Mouse (Mus musculus): ENCODE data around the gene Adrm1.

The Adrm1 gene

GRCm38 (mm10) chr2:180184752-180185109 lies 13.4 kb downstream of the Adrm1 start:
- no peak for DNase-seq (ENCODE audit: low read depth, low spot score)

GRCm38 (mm10) chr2:180185686-180186085 lies 14.4 kb downstream of the Adrm1 start:
- no peak for DNase-seq (ENCODE audit: low read depth, low spot score)

DNA sequence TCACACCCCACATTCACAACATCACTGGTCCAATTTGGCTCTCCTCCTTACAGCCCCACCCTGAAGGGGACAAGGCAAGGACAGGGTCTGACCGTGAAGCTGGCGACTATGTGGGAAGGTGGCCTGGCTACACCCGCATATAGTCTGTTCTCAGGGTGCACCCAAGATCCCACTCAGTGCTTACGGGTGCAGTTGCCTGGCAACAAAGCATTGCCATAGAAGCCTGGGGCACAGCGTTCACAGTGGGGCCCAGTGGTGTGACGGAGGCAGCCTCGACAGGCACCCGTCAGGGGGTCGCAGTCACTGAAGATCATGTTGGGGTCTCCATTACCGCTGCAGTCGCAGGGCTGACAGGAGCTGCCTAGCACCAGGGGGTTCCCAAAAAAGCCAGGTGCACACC lies 16.1 kb downstream of the Adrm1 start:
- DNase-seq (ENCODE audit: low read depth, low spot score) = no peak

DNA sequence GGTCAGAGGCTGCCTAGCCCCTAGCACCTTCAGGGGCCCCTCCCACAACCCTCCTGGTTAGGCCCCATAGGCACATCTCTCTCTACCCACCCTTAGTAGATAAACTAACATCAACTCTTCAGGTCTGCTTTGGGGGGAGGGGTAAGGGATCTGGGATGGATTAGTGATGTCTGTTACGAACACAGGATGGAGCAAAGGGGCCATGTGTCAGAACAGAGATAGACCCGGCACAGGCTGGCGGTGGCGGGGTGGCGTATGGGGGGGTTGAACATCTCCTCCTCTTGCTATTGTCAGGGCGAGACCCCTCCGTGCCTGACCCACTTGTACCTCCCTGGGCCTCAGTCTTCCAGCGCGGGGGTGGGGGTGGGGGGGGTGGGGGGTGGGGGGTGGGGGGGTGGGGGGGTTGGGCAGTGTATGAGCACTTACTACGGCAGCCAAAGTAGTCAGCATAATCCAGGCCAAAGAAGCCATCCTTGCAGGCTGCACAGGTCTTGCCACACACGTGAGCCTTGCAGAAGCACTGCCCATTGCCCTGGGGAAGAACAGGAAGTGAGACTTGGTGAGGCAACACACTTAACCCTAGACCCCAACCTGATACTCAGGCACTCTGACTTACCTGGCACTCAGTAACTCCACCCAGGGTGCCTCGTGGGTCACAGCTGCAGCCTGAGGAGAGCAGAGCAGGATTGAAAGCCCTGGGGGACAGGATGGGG lies 25.5 kb downstream of the Adrm1 start:
- DNase-seq (ENCODE audit: low read depth, low spot score) = no peak

DNA sequence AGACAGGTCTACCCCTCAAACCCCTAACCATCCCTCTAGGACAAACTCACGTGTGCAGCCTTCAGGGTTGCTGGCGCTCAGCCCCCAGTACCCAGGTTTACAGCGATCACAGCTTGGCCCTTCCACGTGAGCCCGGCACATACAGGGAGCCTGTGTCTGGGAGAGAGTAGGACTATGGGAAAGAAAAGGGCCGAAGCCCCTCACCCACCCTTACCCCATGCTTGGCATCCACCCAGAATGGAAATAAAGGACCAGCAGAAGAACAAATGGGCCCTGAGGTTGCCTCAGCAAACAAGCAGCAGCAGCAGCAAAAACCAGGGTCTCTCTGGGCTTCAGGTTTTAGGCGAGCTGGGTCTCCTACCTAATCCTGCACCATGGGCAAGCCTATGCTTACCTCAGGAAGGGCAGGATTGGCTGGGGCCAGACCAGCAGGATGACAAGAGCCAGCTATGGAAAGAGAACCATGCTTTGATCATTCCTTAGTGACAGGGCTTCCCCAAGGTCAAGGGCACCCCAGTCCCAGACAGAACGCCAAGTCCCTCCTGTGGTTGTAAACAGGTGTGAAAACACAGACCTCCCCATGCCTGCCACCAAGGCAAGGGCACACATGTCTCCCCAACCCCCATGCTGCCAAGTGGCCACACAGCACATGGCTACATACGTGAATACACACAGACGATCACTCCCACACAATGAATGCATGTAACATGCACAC lies 26.2 kb downstream of the Adrm1 start:
- no peak for DNase-seq (ENCODE audit: low read depth, low spot score)

DNA sequence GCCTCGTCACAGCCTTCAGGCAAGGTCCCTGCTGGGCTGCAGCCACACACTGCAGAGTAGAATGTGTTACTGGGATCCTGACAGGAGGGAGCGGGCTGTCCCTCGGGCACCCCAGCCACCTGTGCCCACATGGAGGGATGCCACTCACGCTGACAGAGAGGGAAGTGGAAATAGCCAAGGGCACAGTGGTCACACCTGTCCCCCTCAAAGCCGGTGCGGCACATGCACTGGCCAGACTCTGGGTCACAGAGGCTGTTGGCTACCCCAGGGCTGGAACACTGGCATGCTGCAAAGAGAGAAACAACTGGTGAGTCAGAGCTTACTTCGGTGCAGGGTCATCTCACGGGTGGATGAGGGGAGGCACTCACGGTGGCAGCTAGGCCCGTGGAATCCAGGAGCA lies 27.5 kb downstream of the Adrm1 start:
- no peak for DNase-seq (ENCODE audit: low read depth, low spot score)

GRCm38 (mm10) chr2:180200681-180201080 lies 29.4 kb downstream of the Adrm1 start:
- no peak for DNase-seq (ENCODE audit: low read depth, low spot score)

- DNase-seq (ENCODE audit: low read depth, low spot score) = no peak
These were observed 30.0 kb downstream of the Adrm1 start for GRCm38 (mm10) chr2:180201303-180201702.

- no peak for DNase-seq (ENCODE audit: low read depth, low spot score)
These were observed 31.0 kb downstream of the Adrm1 start for GRCm38 (mm10) chr2:180202263-180202662.

- DNase-seq (ENCODE audit: low read depth, low spot score) = no peak
These were observed 31.5 kb downstream of the Adrm1 start for GRCm38 (mm10) chr2:180202805-180203204.

DNA sequence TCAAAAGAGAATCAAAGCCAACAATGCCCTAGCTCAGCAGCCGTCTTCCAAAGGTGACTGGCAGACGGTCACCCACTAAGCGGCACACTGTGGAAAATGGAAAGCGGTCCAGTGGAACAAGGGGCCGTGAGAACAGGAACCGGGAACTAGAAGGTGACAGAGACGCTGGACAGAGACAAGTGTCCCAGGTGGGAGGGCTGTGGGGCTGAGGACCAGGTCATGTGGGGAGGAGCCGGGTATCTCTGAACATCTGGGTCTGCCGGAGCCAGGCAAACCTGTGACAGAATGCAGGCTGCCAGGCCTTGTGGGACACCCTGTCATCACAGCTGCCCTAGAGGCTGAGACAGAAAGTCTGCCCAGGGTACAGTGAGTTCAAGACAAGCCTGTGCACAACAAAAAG lies 33.2 kb downstream of the Adrm1 start:
- no peak for DNase-seq (ENCODE audit: low read depth, low spot score)

DNA sequence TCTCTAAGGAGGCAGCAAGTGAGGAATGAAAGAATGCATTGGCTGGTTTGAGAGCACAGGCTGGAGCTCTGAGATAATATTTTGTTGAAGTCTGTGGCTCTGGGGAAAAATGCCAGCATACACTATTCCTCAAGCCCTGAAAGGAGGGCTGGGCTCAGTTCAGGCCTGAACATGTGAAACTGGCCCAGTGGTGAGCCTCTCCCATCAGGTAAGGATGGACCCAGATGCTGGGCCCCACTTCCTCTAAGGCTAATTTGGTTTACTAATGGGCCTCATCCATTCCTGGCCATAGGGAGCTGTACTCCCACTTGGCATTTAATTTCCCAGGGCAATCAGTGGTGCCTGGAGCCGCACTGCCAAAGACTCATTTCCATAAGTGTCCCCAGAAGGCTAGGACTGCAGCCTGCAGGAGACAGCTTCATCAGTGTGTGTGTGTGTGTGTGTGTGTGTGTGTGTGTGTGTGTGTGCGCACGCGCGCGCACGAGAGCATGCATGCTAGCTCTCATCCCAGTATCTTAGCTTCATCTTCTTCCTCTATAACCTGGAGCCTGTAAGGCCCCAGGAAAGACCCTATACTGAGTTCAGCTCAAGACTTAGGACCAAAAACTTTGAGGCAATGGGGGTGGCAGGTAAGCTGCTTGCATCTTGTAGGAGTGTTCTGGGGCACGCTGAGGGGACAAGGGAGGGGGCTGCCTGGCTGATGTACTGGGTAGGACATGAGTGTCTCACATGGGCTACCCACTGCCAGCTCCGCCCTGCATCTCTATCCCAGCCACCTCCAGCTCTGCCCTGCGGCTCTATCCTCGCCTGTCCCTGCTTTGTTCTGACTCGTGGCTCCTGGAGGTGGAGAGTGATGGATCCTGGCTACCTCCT lies 34.0 kb downstream of the Adrm1 start:
- DNase-seq (ENCODE audit: low read depth, low spot score) = no peak

GRCm38 (mm10) chr2:180205956-180206280 lies 34.6 kb downstream of the Adrm1 start:
- DNase-seq (ENCODE audit: low read depth, low spot score) = no peak

DNA sequence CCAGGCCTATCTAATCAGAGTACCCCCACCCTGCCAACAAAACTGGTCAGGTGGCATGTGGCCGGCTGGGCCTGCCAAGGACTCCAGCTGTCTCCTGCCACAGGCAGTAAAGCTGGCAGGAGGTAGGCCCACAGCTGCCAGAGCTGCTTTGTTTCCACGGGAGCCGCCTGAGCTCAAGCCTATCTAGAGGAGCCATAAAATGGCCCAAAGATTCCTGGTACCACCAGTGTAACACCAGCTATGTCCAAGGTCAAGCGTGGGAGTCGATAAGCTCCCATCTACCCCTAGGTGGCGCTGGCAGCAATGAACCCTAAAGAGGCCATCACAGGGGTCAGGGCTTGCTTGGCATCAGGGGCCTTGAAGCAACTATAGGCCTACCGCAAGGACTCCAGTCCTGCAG lies 36.6 kb downstream of the Adrm1 start:
- no peak for DNase-seq (ENCODE audit: low read depth, low spot score)

DNA sequence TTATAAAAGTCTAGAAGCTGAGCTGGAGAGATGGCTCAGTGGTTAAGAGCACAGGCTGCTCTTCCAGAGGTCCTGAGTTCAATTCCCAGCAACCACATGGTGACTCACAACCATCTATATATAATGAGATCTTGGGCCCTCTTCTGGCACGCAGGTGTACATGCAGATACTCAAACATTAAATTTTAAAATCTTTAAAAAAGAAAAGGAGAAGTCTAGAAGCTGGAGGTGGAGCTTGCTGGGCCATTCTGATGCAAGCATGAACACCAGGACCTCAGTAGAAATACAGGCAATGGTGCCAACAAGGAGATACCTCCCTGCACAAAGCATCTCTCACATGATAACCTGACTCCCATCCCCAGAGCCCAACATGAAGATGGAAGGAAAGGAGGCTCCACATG lies 37.7 kb downstream of the Adrm1 start:
- DNase-seq (ENCODE audit: low read depth, low spot score) = no peak

DNA sequence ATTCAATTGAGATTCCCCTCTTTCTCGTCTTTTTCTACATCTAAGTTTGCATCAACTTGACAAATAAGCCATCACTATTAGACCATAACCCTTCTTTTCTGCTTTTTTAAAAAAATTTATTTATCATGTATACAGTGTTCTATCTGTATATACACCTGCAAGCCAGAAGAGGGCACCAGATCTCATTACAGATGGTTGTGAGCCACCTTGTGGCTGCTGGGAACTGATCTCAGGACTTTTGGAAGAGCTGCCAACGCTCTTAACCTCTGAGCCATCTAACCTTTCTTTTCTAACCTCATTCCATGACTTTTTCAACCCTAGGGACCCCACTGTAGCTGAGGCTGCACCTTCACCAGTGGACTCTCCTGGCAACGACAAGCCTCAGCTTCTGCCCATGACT lies 41.0 kb downstream of the Adrm1 start:
- DNase-seq (ENCODE audit: low read depth, low spot score) = no peak

GRCm38 (mm10) chr2:180214352-180214978 lies 43.2 kb downstream of the Adrm1 start:
- no peak for DNase-seq (ENCODE audit: low read depth, low spot score)

DNA sequence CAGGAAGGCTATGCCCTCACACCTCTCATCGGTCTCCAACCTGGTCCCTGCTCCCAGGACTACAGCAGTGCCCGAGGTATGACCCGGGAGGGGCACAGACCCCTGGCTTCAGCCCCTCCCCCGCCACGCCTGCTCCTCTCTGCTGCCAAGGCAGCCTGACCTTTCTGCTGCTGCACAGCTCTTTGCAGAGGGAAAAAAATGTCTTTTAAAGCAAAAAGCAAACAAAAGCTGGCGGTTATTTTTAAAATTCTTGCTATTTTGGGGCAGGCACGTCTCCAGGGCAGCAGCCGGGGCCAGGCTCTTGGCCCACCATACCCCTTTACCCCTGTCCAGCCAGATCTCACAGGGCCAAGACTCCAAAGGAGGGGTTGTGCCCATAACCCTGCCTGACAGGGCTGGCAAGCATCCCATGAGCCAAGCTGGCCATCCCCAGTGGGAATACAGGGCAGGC lies 43.8 kb downstream of the Adrm1 start:
- no peak for DNase-seq (ENCODE audit: low read depth, low spot score)

GRCm38 (mm10) chr2:180215951-180216350 lies 44.7 kb downstream of the Adrm1 start:
- DNase-seq (ENCODE audit: low read depth, low spot score) = no peak

DNA sequence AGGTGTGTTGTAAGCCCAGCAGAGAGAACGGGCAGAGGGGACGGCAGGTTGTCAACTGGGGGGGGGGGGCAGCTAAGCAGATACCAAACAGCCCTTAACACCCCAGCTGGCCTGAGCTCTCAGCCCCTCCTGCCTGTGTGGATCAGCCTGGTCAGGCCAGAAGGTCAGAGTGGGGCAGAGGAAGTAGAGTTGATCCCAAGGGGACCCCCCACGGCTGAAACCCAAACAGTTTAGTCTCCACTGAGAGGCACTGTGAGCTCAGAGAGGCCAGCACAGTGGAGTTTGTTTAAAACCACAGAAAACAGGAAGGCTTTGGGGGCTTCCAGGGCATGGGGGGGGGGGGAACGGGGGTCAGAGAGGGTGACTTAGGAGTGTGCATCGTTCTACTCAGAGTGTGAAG lies 45.6 kb downstream of the Adrm1 start:
- DNase-seq (ENCODE audit: low read depth, low spot score) = no peak

GRCm38 (mm10) chr2:180217587-180217986 lies 46.3 kb downstream of the Adrm1 start:
- DNase-seq (ENCODE audit: low read depth, low spot score) = no peak

DNA sequence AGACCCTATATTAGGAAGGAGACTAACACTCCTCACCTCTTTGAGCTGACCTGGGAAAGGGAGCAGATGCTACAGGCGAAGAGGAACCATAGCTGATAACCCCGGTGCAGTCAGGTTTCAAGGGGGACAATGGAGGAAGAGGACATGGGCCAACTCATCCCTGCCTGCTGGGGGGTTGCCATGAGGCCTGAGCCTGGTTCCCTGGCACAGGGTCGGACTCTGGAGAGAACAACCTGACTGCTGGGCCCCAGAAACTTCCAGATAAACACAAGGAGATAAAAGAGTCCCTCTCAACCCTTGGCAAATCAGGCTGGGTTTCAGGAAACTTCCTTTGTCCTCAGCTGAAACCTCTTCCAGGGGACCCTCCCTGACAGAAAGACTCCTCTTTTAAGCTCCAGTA lies 47.0 kb downstream of the Adrm1 start:
- no peak for DNase-seq (ENCODE audit: low read depth, low spot score)
